Mouse (Mus musculus) testis, postnatal 10 days (tissue): Measurements from ENCODE around the gene Pld1.
A peak's percentile ranks its signal among the peaks of the same experiment; 100 is the strongest.

ENCODE experiments used
- DNase-seq: peaks from one replicate; pipeline ENCODE4 v3.0.0; 2021; ENCODE audit warnings: low spot score

Pld1 gene

GRCm38 (mm10) chr3:27938381-27939323 lies at the start of gene Pld1:
Gene Pld1 (plus strand): TSS chr3:27938695.
- peak; percentile 81 for DNase-seq

- no peak for DNase-seq
Measured at GRCm38 (mm10) chr3:27896318-27896892, 42.1 kb upstream of the Pld1 start, which contains the start of gene Tmem212. Gene Tmem212 (minus strand): TSS chr3:27896368.

GRCm38 (mm10) chr3:27898178-27898577 lies 40.3 kb upstream of the Pld1 start:
- DNase-seq = no peak

- DNase-seq = no peak
Measured at GRCm38 (mm10) chr3:27899012-27899726, 39.3 kb upstream of the Pld1 start.

GRCm38 (mm10) chr3:27901846-27902245 lies 36.6 kb upstream of the Pld1 start:
- peak; percentile 47 for DNase-seq

GRCm38 (mm10) chr3:27904659-27905330 lies 33.7 kb upstream of the Pld1 start:
- no peak for DNase-seq

- no peak for DNase-seq
Measured at GRCm38 (mm10) chr3:27906647-27907209, 31.8 kb upstream of the Pld1 start.

GRCm38 (mm10) chr3:27907301-27907700 lies 31.2 kb upstream of the Pld1 start:
- no peak for DNase-seq

GRCm38 (mm10) chr3:27908316-27908715 lies 30.2 kb upstream of the Pld1 start:
- DNase-seq = no peak

GRCm38 (mm10) chr3:27909016-27909415 lies 29.5 kb upstream of the Pld1 start:
- DNase-seq = no peak

- DNase-seq = no peak
Measured at GRCm38 (mm10) chr3:27918656-27919436, 19.6 kb upstream of the Pld1 start.

- no peak for DNase-seq
Measured at GRCm38 (mm10) chr3:27921268-27922020, 17.1 kb upstream of the Pld1 start.

- peak; percentile 7 for DNase-seq
Measured at GRCm38 (mm10) chr3:27924037-27924436, 14.5 kb upstream of the Pld1 start.

- DNase-seq = peak; percentile 13
Measured at GRCm38 (mm10) chr3:27929219-27929618, 9.3 kb upstream of the Pld1 start.

- DNase-seq = no peak
Measured at GRCm38 (mm10) chr3:27932391-27932790, 6.1 kb upstream of the Pld1 start.

GRCm38 (mm10) chr3:27935644-27936043 lies 2.9 kb upstream of the Pld1 start:
- DNase-seq = no peak

GRCm38 (mm10) chr3:27936731-27937130 lies 1.8 kb upstream of the Pld1 start:
- DNase-seq = no peak

- no peak for DNase-seq
Measured at GRCm38 (mm10) chr3:27937144-27938110, 1.1 kb upstream of the Pld1 start.

GRCm38 (mm10) chr3:27941634-27942033 lies 3.1 kb downstream of the Pld1 start:
- DNase-seq = no peak
